Mouse (Mus musculus): Measurements from ENCODE around the gene Phldb1.
"Not testable (repeated sequence)": the region's sequence is repeated elsewhere in the genome, so short reads cannot be mapped to it uniquely, and the experiment has no call there.

Gene Phldb1

GRCm38 (mm10) chr9:44648881-44649281 is 86.1 kb downstream of the Phldb1 start:
- no peak for DNase-seq

DNA sequence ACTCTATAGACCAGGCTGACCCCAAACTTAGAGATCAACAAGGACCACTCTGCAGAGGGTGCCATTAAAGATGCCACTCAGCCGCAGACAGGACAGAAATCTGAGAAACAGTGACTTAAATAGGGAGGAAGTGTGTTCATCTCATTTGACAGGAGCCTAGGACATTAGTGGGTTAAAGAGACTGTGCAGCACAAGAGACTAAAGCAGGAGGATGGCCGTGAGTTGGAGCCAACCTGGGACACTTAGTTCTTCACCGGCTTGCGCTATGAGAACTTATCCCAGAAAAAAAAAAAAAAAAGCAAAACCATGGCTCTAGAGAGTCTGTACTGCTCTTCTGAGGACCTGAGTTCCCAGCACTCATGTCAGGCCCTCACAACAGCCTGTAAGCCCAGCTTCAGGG is 87.3 kb downstream of the Phldb1 start:
- DNase-seq, result no peak

GRCm38 (mm10) chr9:44647026-44647425 is 88.0 kb downstream of the Phldb1 start:
- no peak for DNase-seq

- DNase-seq, result no peak
Observed at GRCm38 (mm10) chr9:44646366-44646765, 88.6 kb downstream of the Phldb1 start.

- DNase-seq, result no peak
Observed at GRCm38 (mm10) chr9:44645924-44646323, 89.1 kb downstream of the Phldb1 start.

- peak; percentile 57 for DNase-seq
Observed at GRCm38 (mm10) chr9:44645481-44645880, 89.5 kb downstream of the Phldb1 start.

- no peak for DNase-seq
Observed at GRCm38 (mm10) chr9:44644186-44644585, 90.8 kb downstream of the Phldb1 start.

DNA sequence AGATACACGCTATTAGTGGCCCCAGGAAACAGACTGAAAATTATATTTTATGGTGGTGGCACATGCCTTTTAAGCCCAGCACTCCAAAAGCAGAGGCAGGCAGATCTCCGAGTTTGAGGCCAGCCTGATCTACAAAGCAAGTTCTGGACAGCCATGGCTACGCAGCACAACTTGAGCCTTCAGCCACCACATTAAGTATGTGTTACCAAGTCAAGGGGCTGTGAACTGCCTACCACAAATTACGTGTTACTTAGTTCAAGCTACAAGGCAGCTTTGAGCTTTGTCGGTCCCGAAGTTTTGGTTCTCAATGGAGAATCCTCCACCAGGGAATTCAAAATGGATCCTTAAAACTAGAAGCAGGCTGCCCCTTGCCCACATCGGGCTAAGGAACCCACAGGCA is 91.9 kb downstream of the Phldb1 start:
- no peak for DNase-seq

DNA sequence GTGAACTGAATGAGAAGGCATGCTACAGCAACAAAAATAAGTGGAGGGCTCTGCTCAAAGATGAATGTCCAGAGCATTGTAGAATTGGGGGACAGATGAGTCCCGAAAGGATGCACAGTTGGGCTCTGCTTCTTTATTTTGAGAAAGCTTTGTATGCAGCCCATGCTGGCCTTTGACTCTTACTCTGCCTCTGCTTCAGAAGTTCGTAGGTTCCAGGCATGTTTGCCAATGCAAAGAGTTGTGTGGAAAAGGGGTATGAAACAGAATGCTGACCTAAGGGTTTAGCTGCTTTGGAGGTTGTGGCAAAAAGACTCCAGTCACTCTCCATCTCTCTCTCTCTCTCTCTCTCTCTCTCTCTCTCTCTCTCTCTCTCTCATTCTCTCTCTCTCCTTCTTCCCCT is 93.4 kb downstream of the Phldb1 start:
- no peak for DNase-seq

DNA sequence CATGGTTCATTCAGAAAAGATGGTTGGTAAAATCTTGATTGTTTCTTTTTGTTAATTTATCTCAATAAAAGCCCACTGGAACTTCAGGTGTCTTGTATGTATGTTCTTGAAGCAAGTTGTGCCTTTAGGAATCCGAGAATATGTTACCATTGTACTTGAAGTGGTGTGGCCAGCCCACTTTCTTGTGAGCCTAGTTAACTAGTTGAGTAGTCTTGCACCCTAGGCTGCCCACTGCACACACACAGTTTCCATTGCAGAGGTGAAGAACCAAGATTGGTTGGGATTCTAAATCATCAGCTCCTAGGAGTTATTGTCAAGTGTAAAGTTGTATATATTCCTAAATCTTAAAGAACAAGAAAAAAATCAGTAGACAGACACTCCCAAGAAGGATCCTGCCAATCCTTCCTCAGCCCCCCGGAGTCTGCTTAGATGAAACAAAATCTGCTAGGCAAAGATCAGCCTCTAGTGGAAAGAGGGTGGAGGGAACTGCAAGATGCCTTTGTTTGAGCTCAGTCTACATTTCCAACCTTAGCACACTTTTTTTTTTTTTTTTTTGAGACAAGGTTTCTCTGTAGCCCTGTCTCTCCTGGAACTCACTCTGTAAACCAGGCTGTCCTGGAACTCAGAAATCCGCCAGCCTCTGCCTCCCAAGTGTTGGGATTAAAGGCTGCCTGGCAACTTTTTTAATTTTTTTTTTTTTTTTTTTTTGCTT is 94.2 kb downstream of the Phldb1 start:
- no peak for DNase-seq

DNA sequence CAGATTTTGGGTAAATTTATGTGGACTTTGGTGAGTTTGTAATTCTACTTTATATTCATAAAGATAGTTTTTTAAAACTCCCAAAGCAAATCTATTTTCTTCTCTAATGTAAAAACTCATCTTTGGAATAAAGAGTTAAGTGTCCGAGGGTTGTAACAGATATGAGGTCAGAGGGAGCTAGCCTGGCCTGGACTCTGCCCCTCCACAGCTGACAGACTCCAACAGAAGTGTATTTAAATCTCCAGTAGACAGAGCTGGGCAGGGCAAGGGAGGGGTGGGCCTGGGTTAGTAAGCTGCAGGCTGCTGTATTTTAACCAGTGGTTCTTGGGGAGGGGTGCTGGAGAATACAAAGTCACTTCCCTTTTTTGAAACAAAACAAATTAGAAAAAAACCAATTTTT is 95.0 kb downstream of the Phldb1 start:
- not testable (repeated sequence) for DNase-seq

DNA sequence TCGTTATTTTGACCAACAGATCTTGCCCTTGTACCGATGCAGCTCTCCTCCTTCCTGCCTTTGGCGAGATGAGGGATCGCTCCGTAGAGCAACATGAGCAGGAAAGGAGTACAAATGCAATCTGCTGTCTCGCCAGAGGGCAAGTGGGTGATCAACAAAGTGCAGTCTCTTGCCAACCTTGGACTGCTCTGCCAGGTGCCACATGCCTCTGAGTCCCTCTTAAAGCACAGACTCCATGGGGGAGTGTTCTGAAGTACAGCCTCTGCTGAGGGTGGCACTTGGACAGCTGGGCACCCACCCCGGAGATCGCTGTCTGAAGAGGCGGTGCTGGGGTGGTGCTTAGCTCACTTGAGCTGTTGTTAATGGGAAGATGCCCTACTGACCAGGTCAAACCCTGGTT is 96.3 kb downstream of the Phldb1 start:
- DNase-seq, result peak; percentile 50

DNA sequence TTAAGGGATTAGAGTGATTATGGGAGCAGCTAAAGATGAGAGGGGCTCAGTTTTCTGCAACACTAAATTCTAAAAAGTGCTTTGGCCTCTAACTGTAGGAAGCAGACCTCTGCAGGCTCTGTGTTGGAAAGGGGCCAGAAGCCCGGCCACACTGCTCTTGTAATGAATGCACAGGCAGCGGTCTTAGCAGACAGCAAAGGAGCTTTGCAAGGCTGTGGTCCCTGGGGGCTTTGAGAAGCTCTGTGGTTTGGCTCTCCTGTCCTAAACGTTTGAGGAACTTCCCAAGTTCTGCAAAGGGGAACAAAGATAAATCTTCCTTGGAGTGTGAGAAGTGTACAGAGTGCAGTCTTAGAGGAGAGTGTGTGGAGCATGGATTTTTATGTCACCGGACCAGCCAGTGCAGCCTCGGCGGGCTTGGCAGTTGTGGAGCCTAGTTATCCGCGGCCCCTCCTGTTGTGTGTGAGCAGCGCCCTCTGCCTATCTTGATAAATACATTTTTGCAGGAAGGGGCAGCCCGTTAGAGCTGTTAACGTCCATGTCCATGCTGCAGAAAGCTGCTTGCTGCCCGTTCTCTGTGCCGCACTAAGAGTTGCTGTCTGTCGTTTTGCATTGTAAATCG is 97.3 kb downstream of the Phldb1 start:
- peak; percentile 46 for DNase-seq
